Mouse (Mus musculus) left cerebral cortex, adult 11 months (tissue): ENCODE measurements around the gene Fbln1.
"Not testable (repeated sequence)": the region's sequence is repeated elsewhere in the genome, so short reads cannot be mapped to it uniquely, and the experiment has no call there.

ENCODE experiments used
- DNase-seq: peaks from one replicate; pipeline ENCODE4 v3.0.0; 2022; ENCODE audit warnings: low spot score

The Fbln1 gene

DNA sequence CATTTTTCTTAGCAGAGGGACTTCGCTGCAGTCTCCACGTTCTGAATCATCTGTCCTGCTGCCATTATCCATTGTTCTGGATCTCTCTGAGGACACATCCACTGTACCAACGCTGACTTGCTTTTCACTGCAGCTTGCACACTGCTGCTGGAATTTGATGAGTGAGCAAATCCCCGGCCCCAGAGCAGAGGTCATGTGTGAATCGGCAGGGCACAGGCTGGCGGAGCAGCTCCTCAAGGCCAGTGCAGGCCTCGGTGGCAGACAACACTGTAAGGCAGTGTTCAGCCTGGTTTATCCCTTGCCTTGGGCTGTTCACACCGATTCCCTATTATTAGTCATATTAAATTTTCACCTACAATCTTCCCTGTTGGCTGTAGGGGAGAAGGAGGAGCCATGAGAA, 89.8 kb downstream of the Fbln1 start:
- no peak for DNase-seq

DNA sequence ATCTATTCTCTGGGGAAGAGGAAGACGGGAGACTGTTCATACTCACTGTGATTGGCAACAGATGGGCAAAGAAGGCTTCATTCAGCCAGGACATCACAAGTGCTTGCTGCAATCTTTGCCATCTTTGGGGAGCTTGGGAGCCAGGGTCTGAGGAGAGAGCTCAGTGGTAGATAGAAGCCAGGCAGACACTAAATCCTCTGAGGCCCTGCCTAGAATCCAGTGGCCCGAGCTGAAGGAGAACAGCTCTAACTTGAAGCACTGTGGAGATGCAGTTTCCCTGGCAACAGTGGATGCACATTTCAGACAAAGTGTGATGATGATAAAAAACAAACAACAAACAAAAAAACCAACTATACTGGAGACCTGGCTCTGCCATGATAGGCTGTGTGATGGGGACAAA, 90.2 kb downstream of the Fbln1 start:
- DNase-seq = no peak

DNA sequence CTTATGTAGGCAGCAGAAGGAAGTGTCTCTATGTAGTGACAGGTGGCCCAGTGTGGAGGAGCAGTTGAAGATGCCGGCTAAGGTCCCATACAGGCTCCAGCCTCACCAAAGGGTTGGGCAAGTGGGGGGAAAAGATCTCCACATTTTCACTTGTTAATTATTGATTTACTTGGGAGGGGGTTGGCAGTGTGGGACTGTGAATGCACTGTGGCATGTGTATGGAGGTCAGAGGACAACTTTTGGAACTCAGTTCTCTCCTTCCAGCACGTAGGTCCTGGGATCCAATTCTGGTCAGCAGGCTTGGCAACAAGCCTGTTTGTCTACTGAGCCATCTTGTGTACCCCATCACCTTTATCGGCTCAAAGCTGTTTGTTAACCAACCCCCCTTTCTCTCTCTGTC, 90.8 kb downstream of the Fbln1 start:
- no peak for DNase-seq

DNA sequence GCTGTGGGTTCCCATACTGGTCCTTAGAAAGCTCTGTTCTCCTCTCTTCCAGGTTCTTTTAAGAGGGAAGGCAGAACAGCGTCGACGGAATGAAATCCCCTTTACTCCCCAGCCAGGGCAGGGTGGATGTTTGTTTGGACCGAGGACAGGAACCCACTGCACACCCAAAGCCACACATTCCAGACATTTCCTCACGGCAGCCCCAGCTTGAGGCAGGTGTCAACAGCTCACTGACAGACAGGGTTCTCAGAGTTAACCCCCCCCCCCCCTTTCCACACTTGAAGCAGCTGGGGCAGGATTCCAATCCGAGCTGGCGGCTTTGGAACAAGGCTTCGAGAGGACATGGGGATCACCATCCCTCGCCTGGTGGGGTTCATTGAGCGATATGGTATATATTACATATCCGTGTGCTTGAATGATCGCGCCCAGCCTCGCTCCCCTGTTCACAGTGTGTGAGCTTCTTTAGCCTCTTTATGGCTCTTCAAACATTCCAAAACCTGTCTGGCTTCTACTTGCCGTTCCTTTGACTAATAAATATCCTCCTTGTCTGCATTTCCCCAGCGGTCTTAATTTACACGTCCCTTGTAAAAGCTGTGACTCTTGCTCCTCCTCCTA, 92.5 kb downstream of the Fbln1 start:
- DNase-seq = no peak

DNA sequence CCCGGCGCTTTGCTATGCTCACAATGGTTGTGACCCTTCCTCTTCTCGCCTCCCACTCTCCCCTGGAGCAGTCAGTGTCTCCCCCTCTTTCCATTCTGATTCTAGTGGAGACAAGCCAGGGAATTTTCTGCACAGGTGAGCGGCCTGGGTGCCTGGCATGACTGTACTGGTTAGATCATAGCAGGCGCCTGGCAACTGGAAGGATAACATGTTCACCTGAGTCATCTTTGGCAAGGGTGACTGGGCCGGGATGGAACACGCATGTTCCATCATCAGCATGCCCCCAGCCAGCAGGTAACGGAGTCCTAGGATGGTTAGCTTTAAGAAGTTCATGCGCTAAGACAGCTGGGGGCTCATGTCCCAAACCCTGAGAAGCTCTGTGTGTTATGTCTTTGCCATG, 93.2 kb downstream of the Fbln1 start:
- no peak for DNase-seq

DNA sequence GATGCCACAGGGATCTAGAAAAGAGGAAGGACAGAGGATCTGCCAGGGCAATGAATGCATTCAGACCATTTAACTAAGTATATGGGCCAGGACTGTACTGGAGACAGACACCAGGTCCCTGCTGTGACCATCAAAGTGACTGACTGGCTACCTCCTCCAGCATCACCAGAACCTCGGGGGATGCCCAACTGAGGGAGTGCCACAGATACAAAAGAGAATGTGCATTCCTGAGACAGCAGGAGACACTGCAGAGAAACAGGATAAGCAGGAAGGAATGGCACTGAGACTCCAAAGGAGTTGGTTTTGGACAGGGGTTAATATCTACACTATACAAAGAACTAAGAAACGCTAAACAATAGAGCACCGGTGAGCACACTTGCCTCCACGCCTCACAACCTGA, 97.5 kb downstream of the Fbln1 start:
- DNase-seq = no peak

DNA sequence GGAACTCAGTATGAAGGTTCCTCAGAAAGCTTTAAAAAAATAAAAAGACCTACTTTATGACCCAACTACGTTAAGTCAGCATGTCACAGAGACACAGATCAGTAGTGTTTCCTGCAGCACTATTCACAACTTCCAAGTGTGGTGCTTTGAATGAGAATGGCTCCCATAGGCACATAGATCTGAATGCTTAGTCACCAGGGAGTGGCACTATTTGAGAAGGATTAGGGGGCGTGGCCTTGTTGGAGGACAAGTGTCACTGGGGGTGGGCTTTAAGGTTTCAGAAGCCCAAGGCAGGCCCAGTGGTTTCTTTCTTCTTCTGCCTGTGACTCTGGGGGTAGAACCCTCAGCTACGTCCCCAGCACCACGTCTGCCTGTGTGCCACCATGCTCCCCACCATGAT, 98.2 kb downstream of the Fbln1 start:
- DNase-seq = no peak

DNA sequence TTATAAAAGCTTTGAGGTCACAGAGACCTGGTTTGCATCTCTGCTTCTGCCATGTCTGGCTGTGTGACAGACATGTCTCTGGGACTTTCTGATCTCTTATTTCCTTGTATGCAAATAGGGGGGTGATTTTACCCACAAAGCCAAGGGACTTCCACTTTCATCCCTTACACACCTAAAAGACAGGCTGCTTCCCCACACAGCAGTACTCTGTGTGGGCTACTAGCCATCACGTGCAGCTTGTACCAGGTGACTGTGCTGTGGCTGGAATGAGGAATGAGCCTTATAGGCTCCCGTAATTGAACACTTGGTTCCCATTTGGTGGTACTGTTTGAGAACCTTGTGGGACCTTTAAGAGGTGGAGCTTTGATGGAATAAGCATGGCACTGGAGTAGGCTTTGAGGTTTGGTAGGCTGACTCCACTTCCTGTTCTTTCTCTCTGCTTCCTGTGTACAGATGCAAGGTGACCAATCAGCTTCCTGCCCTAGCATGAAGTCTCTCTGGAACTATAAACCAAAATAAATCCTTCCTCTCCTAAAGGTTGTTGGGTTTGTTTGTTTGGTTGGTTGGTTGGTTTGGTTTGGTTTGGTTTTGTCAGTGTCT, 101.4 kb downstream of the Fbln1 start:
- DNase-seq = no peak

DNA sequence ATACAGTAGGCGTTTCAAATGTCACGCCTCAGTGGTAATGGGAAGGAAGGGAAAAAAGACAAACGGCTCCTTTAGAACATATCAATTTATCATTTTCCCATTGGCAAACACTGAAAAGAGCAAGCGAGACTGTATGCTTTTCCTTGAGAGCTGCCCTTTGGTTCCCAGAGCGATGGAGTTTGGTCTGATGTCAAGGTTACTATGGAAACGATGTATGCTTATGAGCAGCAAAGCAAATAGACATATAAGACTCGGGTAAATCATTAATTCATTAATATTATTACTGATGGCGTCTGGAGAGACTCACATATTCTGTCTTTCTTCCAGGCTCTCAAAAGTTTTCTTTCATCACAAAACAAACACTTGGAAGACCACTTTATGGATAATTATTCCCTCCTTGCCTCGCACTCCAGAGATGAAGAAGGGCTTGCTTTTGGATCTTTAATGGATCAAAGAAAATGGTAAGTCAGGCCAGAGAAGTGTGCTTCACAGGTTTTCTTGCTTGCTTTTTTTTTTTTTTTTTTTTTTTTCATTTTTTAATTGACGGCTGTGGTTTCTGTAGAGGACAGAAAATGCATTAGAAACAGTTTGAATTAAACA, 105.4 kb downstream of the Fbln1 start:
- DNase-seq = no peak

DNA sequence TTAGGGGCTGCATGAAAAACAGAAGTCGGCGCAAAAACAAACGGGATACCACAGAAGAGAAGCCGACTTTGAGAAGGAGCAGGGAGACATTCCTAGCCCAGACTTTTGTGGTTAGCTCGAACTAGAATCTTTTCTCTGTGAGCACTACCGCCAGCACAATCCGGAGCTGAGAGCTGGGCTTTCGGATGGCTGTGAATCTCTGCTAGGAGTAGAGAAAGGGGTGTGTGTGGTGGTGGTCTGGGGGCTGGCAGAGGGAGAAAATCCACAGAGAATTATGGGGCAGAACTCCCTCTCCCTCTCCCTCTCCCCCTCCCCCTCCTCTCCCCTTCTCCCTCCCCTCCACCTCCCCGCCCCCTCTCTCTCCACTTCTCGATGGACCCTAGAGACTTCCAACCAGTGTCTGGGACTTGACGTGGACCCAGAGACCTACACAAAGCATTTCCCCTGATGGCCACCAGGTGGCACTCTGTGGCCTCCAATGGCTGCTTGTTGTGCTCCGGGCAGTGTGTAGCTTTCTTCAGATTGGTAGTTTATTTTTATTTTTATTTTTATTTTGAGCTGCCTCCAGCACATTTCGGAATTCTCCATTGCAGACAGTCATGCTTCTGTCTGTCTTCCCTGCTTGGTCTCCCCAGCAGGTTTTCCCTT, 109.8 kb downstream of the Fbln1 start:
- DNase-seq = peak; percentile 58

DNA sequence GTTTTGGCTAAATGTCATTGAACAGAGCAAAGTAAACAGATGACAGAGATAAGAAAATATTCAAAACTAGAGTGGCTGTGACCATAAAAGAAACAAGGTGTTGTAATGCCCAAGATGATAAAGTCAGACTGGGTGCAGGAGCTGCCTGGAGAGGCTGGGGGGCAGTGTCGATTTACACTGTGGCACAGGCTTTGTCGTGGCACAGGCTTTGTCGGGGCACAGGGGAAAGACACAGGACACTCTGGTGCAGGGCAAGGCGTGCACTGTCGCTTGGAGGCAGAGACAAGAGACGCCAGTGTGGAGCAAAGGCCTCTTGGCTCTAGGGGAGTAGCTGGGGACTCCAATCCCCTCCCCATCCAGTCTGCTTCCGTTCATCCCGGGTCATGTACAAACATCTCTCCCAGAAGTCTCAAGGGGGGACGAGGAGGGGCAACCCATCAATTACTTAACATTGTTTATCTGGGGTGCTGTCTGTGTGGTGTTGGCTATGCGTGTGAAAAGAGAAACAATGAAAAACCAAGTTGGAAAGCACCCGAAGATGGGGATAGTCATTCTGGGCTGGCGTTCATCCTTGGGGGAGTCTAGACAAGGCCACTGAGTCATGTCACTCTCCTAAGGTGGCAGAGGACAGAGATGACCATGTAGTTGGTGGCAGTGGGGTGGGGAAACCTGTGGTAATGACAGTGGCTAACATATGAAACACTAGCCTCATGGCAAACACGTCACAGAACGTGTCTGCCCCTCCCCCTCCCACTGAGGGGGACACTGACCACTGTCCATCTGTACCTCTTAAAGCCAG, 110.8 kb downstream of the Fbln1 start:
- DNase-seq = no peak

DNA sequence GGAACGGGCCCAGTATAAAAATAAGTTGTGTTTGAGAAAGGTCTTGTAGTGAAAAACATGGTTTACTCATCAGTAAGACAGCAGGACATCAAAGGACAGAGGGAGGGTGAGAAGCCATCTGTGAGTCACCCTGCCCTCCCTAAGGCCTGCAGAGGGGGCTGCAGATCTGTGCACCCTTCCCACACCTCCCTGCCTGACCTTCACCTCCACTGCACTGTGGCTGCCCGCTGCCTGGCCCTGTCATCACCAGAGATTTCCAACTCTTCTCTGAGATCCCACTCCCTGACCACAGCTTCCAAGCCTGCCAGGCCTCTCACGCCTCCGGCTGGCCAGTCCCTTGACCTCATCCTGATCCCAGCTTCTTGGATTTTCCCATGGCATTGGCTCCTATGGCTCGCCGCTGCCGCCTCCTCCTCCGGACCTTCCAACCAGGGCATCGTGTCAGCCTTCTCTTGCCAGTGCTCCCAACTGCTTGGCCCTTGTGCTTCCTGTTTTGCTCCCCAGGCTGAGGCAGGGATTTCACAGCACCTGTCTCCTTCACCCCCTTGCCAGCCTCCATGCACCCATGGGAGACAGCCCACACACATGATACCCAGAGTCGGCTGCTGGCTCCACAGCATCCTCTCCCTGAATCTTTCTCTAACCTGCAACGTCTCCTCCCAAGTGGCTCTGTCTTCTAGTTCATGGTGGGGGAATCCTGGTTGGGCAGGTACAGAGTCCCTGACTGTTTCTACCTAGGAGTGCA, 114.3 kb downstream of the Fbln1 start:
- DNase-seq = no peak

DNA sequence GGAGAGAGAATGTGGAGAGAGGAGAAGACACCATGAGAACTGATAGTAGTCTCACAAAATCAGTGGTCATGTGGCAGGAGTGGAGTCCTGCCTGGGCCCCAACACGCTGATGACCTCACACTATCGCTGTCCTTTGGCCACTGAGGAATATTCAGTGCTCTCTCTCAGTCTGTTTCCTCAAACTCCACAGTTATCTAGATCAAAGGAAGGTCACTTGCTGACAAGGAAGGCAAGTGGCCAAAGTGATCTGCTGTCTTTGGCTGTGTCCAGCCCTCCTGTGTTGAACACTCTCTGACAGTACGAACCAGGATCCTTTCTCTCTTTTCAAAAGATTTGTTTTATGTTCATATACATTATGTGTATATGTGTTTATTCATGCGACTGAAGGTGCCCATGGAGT, 117.5 kb downstream of the Fbln1 start:
- no peak for DNase-seq

DNA sequence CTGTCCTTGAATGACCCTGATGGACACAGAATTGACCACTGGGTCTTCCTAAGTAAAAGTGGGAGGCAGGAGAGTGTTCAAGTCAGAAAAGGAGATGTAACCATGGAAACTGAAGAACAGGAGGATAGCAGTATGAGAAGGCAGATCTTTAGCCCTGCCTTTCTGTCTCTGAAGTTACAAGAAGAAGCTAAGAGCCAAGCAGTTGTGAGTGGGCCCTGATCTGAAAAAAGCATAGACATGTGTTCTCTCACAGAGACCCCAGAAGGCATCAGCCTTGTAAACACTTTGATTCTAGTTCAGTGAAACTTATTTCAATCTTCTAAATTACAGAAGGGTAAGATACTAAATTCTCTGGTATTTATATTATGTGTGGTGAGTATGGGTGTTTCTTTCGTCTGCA, 118.7 kb downstream of the Fbln1 start:
- DNase-seq = no peak

DNA sequence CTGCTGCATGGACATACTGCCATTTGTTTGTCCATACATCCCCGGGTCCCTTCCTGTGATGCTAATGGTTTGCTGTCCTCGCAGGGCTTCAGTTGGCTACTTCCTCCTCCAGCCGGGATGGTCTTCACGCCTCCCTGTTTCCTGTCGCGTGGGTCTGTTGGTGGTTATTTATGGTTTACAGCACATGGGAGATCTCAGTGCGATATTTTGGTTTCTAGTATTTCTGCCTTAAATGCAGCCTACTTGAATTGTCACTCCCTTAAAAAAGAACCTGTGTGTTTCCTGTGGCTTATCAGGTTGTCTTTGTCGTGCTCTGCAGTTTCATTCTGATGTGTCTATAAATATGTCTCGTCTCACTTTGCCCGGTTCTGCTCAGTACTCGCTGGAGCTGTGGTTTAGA, 122.1 kb downstream of the Fbln1 start:
- DNase-seq = peak; percentile 32

DNA sequence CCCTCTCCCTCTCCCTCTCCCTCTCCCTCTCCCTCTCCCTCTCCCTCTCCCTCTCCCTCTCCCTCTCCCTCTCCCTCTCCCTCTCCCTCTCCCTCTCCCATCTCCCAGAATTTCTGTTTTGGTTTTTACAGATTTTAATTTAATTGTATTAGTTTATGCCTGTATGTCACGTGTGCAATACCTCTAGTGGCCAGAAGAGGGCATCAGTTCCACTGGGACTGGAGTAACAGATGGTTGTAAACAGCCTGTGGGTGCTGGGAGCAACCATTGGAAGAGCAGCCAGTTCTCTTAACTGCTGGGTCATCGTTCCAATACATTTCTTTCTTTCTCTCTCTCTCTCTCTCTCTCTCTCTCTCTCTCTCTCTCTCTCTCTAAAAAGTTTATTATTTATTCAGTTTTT, 122.7 kb downstream of the Fbln1 start:
- DNase-seq = not testable (repeated sequence)

DNA sequence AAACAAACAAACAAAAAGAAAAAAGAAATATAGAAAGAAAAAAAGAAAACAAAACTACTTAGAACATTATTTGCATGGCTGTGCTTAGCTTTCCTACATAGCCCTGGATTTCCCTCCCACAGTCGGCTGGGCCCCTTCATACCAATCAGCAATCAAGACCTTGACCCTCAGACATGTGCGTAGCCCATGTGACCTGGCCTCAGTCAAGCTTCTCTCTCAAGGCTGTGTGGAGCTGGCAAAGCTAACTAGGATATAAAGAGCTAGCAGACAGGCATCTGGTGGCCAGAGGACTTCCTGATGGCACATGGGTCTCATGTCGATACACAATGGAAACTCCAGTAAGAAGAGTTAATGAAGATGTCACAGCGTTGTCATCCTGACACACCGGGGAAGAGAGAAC, 123.3 kb downstream of the Fbln1 start:
- no peak for DNase-seq

DNA sequence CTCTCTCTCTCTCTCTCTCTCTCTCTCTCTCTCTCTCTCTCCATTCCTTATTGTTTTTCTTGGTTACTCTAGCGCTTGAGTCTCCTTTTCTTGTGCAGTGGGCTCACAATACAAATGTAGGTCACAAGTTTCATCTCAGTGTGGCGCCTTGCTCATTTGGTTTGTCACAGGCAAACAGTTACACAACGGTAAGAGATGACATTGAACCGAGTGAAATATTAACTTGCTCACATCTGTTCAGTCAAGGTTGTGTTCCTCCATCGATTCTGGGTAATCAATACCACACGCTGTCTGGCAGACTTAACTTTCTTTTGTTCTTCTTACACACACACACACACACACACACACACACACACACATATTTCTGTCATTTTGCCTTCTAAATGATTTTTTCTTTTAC, 124.3 kb downstream of the Fbln1 start:
- no peak for DNase-seq

DNA sequence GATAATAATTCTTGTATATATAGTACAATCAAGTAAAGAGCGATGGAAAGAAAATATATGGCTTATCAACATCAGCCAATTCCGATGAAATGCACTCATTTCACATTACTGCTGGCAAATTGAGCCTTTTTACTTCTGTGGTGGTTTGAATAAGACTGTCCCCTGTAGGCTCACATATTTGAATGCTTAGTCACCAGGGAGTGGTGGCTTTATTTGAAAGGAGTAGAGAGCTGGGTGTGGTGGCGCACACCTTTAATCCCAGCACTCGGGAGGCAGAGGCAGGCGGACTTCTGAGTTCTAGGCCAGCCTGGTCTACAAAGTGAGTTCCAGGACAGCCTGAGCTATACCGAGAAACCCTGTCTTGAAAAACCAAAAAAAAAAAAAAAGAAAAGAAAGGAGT, 127.8 kb downstream of the Fbln1 start:
- DNase-seq = not testable (repeated sequence)

DNA sequence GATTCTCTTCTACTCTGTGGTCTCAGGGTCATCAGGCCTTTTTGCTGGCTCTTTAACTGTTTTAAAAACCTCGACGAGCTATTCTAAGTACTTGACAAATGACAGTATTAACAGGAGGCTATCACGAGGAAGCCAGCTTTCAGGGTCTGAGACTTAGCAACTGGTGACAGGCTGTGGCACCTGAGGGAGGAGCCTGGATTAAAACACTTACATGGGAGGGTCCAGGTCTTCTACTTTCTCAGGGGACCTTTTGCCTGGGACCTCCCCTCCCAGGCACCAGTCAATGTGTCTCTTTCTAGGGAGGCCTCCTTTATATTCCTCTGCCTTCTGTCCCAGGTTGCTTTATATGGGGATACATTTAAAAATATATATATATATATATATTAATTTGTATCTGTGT, 128.5 kb downstream of the Fbln1 start:
- no peak for DNase-seq

DNA sequence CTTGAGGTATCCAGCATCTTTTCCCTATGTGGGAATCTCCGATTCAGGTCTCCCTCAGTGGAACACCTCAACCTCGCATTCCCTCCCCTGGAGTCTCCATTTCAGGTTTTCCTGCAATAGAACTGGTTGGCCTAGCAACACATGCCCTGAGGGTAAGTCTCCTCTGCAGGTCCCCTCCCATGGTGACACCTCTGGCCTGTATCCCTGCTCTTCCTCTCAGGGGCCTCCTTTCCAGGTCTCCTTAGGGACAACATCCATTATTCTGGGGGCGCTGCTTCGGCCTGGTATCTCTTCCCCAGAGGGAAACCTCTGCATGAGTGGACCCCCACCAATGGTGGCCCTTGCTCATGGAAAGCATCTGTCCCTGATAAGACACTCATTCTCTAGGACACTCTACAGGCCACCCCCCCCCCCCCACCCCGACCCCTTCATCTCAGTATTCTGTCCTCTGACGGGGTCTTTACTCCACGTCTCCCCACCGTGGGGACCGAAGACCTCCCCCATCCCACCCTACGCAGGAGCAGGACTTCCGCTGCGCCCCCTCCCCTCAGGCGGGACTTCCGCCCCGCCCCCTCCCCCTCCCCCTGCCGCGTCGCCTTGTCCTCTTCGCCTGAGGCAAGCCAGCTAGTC, 130.0 kb downstream of the Fbln1 start, which contains the start of gene Atxn10:
TSS of gene Atxn10 (plus strand) at position 575 of the 630 bp plus-strand sequence.
- DNase-seq = no peak
